Mouse (Mus musculus) heart, embryonic 12.5 days (tissue): Measurements from ENCODE around the gene Lim2. TPM values are rescaled to one million over a fixed set of nuclear protein-coding genes. Genes with fewer than 3 reads are reported as not detected.

Experiments used
- ATAC-seq: fragments of 200-750 bp; cut with Nextera tagmentation; 2 replicates; pipeline ENCODE4 v1.8.0; 2017; ENCODE audit warnings: moderate TSS enrichment, moderate library complexity; ENCODE audit not compliant: insufficient number of reproducible peaks, low FRiP score
- H3K27ac ChIP-seq: fragments of 300-500 bp; sonication (generic); 2 replicates; pipeline ENCODE4 v1.5.1; 2016; ENCODE audit warnings: mild to moderate bottlenecking, moderate library complexity; ENCODE audit not compliant: poor library complexity, severe bottlenecking
- H3K27me3 ChIP-seq: fragments of 300-500 bp; sonication (generic); replicated peaks from 2 replicates; pipeline ENCODE4 v1.6.1; 2016; ENCODE audit warnings: mild to moderate bottlenecking, moderate library complexity
- H3K36me3 ChIP-seq: fragments of 300-500 bp; sonication (generic); 2 replicates; pipeline ENCODE4 v1.6.1; 2016; ENCODE audit warnings: mild to moderate bottlenecking, moderate library complexity
- H3K4me1 ChIP-seq: fragments of 300-500 bp; sonication (generic); replicated peaks from 2 replicates; pipeline ENCODE4 v1.6.1; 2016; ENCODE audit warnings: mild to moderate bottlenecking
- H3K4me2 ChIP-seq: fragments of 300-500 bp; sonication (generic); 2 replicates; pipeline ENCODE4 v1.6.1; 2016; ENCODE audit warnings: mild to moderate bottlenecking, moderate library complexity
- H3K4me3 ChIP-seq: fragments of 300-500 bp; sonication (generic); 2 replicates; pipeline ENCODE4 v1.5.1; 2016; ENCODE audit warnings: mild to moderate bottlenecking
- H3K9ac ChIP-seq: fragments of 300-500 bp; sonication (generic); 2 replicates; pipeline ENCODE4 v1.6.1; 2016; ENCODE audit warnings: mild to moderate bottlenecking, moderate library complexity
- H3K9me3 ChIP-seq: fragments of 300-500 bp; sonication (generic); replicated peaks from 2 replicates; pipeline ENCODE4 v1.6.1; 2016; ENCODE audit warnings: mild to moderate bottlenecking, moderate library complexity
- WGBS: fragments of 180-500 bp; shearing (Covaris S2); methylation state at CpG from one replicate; pipeline ENCODE4 v1.1.7; 2016; 5-methylcytosine and 5-hydroxymethylcytosine counted together
- microRNA-seq: library from miRNA; unstranded; fragments of <30 nt; microRNA quantifications from one replicate; pipeline ENCODE4, GENCODE M21; 2017
- polyA plus RNA-seq: library from polyadenylated mRNA; unstranded; fragments of >200 nt; fragmentation: Nextera tagmentation; extraction: Ambion mirVana; gene quantifications from 2 replicates; pipeline ENCODE4 v1.2.1, GENCODE M21; 2016

The Lim2 gene
- polyA plus RNA-seq, 1 experiment from 2014 or later = not detected

DNA sequence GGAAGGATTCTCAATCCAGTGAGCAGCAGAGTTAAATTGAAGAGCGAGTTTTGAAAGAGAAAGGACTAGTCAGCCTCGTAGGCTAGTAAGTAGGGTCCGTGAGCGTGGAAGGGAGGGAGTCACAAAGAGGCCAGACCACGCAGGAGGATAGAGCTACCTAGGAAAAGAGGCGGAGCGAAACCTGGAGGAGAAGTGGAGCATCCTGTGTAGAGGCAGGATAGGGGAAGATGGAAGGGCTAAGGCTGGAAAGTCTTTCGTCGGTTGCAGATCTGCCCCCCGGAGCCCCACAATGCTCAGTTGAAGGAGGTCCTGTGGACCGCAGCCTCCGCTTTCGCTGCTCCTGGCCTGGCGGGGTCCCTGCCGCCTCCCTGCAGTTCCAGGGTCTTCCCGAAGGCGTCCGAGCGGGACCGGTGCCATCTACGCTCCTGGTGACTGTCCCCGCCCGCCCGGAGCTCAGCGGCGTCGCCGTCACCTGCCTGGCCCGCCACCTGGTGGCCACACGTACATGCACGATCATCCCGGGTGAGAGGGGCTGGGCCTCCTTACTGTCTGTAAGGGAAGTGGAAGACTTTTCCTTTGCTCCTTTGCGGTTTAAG, 38.7 kb downstream of the Lim2 start:
- no peaks in the 10 kb centered on the region; the same call in 1 of the 2 replicates for H3K9me3 ChIP-seq

DNA sequence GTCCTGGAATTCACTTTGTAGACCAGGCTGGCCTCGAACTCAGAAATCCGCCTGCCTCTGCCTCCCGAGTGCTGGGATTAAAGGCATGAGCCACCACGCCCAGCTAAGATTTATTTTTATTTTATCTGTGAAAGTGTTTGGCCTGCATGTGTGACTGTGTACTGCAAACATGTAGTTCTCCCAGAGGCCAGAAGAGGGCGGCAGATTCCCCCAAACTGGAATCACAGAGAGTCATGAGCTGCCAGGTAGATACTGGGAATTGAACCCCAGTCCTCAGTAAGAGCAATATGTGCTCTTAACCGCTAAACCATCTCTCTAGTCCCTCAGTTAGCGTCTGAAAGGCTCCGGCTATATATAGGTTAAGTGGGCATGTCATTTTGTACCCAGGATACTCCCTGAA, 42.9 kb downstream of the Lim2 start:
- 32% methylated on average over 8 of the region's 8 CpGs for WGBS

More for the DNA sequence above, 38.7 kb downstream of the Lim2 start:
- H3K4me1 ChIP-seq = peaks cover 6% of the 10 kb centered on the region
- peak overlapping the region; percentile 90 for H3K4me2 ChIP-seq
- H3K4me3 ChIP-seq = peak overlapping the region; percentile 56
- H3K27me3 ChIP-seq = peaks cover 32% of the 10 kb centered on the region
- no peaks in the 10 kb centered on the region for H3K36me3 ChIP-seq
- H3K27ac ChIP-seq = no peak overlapping the region
- ATAC-seq = peak; percentile 67
- under 1% methylated on average over 31 of the region's 33 CpGs for whole genome bisulfite sequencing
- peak overlapping the region; percentile 66; the same call in 1 of the 2 replicates for H3K9ac ChIP-seq

DNA sequence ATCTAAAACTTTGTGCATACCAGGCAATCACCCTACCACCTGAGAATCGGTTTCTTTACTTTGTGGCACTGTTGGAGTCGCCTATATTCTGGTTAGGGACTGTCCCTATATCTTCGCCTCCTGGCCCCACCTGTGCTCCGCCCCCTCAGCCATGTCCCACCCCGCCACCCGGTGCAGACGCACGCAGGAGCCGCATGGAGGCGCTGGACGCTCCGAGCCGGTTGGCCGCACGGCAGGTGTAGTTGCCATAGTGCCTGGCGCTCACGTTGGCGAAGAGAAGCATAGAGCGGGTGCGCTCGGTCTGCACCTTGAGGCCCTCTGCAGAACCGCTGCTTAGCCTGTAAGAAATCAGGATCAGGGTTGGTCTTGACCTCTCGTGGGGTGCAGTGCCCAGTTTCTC, 48.2 kb downstream of the Lim2 start:
- Histone ChIP-seq H3K27ac (no peak overlapping the region), H3K36me3 (no peaks in the 10 kb centered on the region), H3K4me3 (no peak overlapping the region), H3K4me1 (peaks cover 12% of the 10 kb centered on the region), H3K9me3 (no peaks in the 10 kb centered on the region), H3K27me3 (peaks cover 75% of the 10 kb centered on the region), H3K9ac (no peak overlapping the region), H3K4me2 (no peak overlapping the region)
- 9% methylated on average over 23 of the region's 23 CpGs for WGBS
- ATAC-seq = no peak

More for the DNA sequence above, 42.9 kb downstream of the Lim2 start:
- no peak overlapping the region for H3K27ac ChIP-seq
- peaks cover 44% of the 10 kb centered on the region for H3K27me3 ChIP-seq
- no peak for ATAC-seq
- no peak overlapping the region for H3K9ac ChIP-seq
- H3K9me3 ChIP-seq = no peaks in the 10 kb centered on the region; the same call in 1 of the 2 replicates
- no peak overlapping the region for H3K4me3 ChIP-seq
- no peaks in the 10 kb centered on the region for H3K36me3 ChIP-seq
- H3K4me2 ChIP-seq = no peak overlapping the region
- H3K4me1 ChIP-seq = peaks cover 6% of the 10 kb centered on the region

DNA sequence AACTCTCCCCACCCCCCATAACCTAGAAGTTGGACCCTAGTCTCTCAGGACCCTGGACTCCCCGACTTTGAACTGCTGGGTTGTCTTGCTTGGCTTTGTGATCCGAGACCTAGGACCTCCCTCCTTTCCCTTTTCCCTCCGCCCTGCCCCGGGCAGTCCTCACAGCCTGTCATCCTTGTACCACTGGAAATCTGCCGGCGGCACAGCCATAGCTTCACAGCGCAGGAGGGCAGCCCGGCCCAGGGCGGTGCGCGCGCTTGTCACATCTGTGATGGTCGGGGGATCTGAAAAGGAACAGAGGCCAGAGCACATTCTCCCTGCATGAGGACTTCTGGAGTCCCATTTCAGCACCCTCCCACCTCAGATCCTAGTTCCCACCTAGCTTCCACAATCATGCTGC, 48.9 kb downstream of the Lim2 start:
- Histone ChIP-seq H3K27ac (no peak overlapping the region), H3K4me1 (peaks cover 12% of the 10 kb centered on the region), H3K4me2 (peak overlapping the region; percentile 29), H3K27me3 (peaks cover 75% of the 10 kb centered on the region), H3K9me3 (no peaks in the 10 kb centered on the region), H3K9ac (0 out of 2 replicates have a peak overlapping the region, but pooled peaks have one; percentile 15), H3K36me3 (no peaks in the 10 kb centered on the region), H3K4me3 (0 out of 2 replicates have a peak overlapping the region, but pooled peaks have one; percentile 3)
- 2% methylated on average over 13 of the region's 13 CpGs for whole genome bisulfite sequencing
- ATAC-seq = no peak

DNA sequence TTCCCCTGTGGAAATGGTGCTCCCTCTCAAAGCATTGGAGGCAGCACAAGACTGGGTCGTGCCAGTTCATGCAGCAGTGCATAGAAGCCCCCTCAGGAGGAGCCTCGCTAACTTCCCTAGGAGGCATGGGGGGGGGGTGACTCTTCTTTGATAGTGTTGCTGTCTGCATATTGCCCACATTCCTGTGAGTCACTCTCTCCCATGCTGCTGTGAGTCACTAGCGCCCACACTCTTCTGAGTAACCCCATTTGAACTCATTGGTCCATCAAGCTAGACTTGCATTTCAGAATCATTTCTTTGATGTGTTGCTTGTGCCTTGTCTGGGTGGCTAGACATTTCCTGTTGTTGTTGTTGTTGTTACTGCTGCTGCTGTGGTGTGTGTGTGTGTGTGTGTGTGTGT, 53.7 kb downstream of the Lim2 start:
- Histone ChIP-seq H3K9ac (no peak overlapping the region), H3K4me1 (peaks cover 13% of the 10 kb centered on the region), H3K36me3 (no peaks in the 10 kb centered on the region), H3K27me3 (peaks cover 41% of the 10 kb centered on the region), H3K4me2 (no peak overlapping the region), H3K4me3 (no peak overlapping the region), H3K27ac (no peak overlapping the region), H3K9me3 (no peaks in the 10 kb centered on the region)
- WGBS = 53% methylated on average over 3 of the region's 3 CpGs
- no peak for ATAC-seq

DNA sequence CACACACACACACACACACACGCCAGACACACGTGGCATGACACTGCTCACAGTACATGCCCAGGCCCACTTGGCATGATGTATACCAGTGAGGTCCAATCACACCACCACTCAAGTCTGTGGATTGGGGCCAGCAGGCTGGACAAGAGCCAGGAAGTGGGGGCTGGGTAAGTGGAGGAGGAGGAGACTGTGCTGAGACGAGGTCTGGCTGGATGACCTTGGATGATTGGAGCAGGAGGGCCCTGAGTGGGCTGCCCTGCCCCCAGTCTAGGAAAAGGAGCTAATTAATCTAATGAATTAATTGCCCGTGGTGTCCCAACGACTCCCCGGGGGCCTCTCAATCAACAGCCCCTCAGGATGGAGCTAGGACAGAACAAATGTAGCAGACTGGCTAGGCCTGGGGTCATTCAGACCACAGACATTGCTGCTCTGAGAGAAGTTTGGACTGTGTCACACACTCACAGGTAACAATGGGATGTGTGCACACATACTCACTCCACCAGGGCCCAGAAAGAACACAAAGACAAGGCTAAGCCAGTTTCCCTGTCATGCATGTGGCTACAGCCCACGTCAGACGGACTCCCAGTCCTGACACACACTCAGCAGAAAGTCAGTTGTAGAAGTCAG, 54.7 kb downstream of the Lim2 start:
- Histone ChIP-seq H3K9ac (no peak overlapping the region), H3K9me3 (no peaks in the 10 kb centered on the region), H3K27ac (no peak overlapping the region), H3K4me2 (no peak overlapping the region), H3K27me3 (peaks cover 38% of the 10 kb centered on the region), H3K4me1 (peaks cover 5% of the 10 kb centered on the region), H3K36me3 (no peaks in the 10 kb centered on the region), H3K4me3 (no peak overlapping the region)
- 61% methylated on average over 8 of the region's 8 CpGs for whole genome bisulfite sequencing
- ATAC-seq = no peak

DNA sequence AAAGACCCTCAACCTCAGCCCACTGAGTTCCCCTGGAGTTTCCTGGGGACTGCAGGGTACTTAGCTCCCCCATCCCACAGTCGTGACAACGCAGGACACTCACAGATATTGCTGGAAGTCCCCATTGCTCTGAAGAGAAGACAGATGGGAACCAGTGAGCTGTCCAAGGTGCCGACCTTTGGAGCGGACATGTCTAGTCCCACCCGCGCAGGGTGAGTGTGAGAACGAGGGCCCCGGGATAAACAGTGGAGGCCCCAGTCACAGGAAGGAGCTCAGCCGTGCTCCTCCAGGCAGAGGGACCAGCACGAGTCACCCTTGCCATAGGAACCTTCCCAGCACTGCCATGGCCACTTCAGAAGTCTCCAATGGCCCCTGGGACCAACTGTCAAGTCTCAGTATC, 55.8 kb downstream of the Lim2 start:
- peaks cover 38% of the 10 kb centered on the region for H3K27me3 ChIP-seq
- H3K4me1 ChIP-seq = peaks cover 5% of the 10 kb centered on the region
- no peak overlapping the region for H3K9ac ChIP-seq
- WGBS = 12% methylated on average over 10 of the region's 10 CpGs
- H3K36me3 ChIP-seq = no peaks in the 10 kb centered on the region
- H3K9me3 ChIP-seq = no peaks in the 10 kb centered on the region
- no peak overlapping the region for H3K4me3 ChIP-seq
- no peak for ATAC-seq
- H3K4me2 ChIP-seq = no peak overlapping the region
- H3K27ac ChIP-seq = no peak overlapping the region

Small RNAs within 50 kb of the gene (microRNA-seq; reads per million reads assigned to microRNA genes)
- gene Mir7051 = 2.6 reads per million, percentile 3 among the genes with 10 or more reads in this experiment

Other genes starting within 250 kb of the Lim2 start
- gene Zfp715, start 114.4 kb upstream of the Lim2 start, polyA plus RNA-seq = 10.6 and 11.3 TPM in 2 replicates
- gene Siglecf, start 76.3 kb upstream of the Lim2 start, polyA plus RNA-seq = 0.08 and 0.18 TPM in 2 replicates
- gene Siglecg, start 19.5 kb upstream of the Lim2 start, polyA plus RNA-seq = not detected in 2 replicates
- 0.27 TPM in 1 of 2 replicates, not detected in the other for gene Nkg7, start 9.4 kb downstream of the Lim2 start, polyA plus RNA-seq
- not detected in 2 replicates for gene Cldnd2, start 13.1 kb downstream of the Lim2 start, polyA plus RNA-seq
- gene Etfb, start 16.4 kb downstream of the Lim2 start, polyA plus RNA-seq = 460 and 473 TPM in 2 replicates
- gene Gm45233, start 16.5 kb downstream of the Lim2 start, polyA plus RNA-seq = 0.46 TPM in 1 of 2 replicates, not detected in the other
- gene Vsig10l, start 35.5 kb downstream of the Lim2 start, polyA plus RNA-seq = 2.1 and 2.4 TPM in 2 replicates
- 0.10 and 0.14 TPM in 2 replicates for gene Iglon5, start 62.4 kb downstream of the Lim2 start, polyA plus RNA-seq
- not detected in 2 replicates for gene 4931406B18Rik, start 78.3 kb downstream of the Lim2 start, polyA plus RNA-seq
- 0.30 and 0.52 TPM in 2 replicates for gene Cd33, start 116.8 kb downstream of the Lim2 start, polyA plus RNA-seq
- gene Zfp658, start 134.6 kb downstream of the Lim2 start, polyA plus RNA-seq = 1.5 TPM in 2 replicates
- gene Zfp719, start 151.9 kb downstream of the Lim2 start, polyA plus RNA-seq = 8.5 and 8.6 TPM in 2 replicates
- gene Zfp819, start 179.5 kb downstream of the Lim2 start, polyA plus RNA-seq = not detected in 2 replicates
- not detected in 2 replicates for gene Ceacam18, start 207.0 kb downstream of the Lim2 start, polyA plus RNA-seq
- 0.19 and 0.27 TPM in 2 replicates for gene Siglece, start 232.5 kb downstream of the Lim2 start, polyA plus RNA-seq
- gene Ctu1, start 244.3 kb downstream of the Lim2 start, polyA plus RNA-seq = 7.0 TPM in 2 replicates